Mouse (Mus musculus) neutrophil, adult 5-6 weeks (primary cell): ENCODE measurements at regions not wholly inside any gene's neighbourhood (a gene's known extent, or its start where the extent isn't known, plus 50 kb on each side); places are given as distances from the start of the nearest gene placed in this dataset.

Experiments
- ATAC-seq: fragments of 151-379, 151-347 bp; 2 replicates; pipeline ENCODE4 v1.8.0; 2017; ENCODE audit warnings: mild to moderate bottlenecking, moderate TSS enrichment; ENCODE audit not compliant: insufficient number of reproducible peaks, poor library complexity, low FRiP score, severe bottlenecking; ENCODE audit errors: extremely low read depth

GRCm38 (mm10) chr9:83059083-83059482 is 83.8 kb upstream of the Phip start:
- ATAC-seq, result no peak

GRCm38 (mm10) chr9:83056208-83056607 is 80.9 kb upstream of the Phip start:
- ATAC-seq, result no peak

- ATAC-seq, result no peak
These were observed 76.3 kb upstream of the Phip start for GRCm38 (mm10) chr9:83051666-83052065.

GRCm38 (mm10) chr9:83047567-83048238 is 72.4 kb upstream of the Phip start:
- no peak for ATAC-seq

GRCm38 (mm10) chr9:83046035-83046434 is 70.7 kb upstream of the Phip start:
- no peak for ATAC-seq

GRCm38 (mm10) chr9:83043790-83044189 is 68.5 kb upstream of the Phip start:
- no peak for ATAC-seq

- no peak for ATAC-seq
These were observed 66.0 kb upstream of the Phip start for GRCm38 (mm10) chr9:83041345-83041744.

- ATAC-seq, result no peak
These were observed 65.4 kb upstream of the Phip start for GRCm38 (mm10) chr9:83040686-83041085.

GRCm38 (mm10) chr9:83037261-83038119 is 62.2 kb upstream of the Phip start:
- peak; percentile 44; the same call in 1 of the 2 replicates for ATAC-seq
